Mouse (Mus musculus) embryonic facial prominence, embryonic 11.5 days (tissue): ENCODE measurements around the gene Syne4. TPM values are rescaled to one million over a fixed set of nuclear protein-coding genes. Genes with fewer than 3 reads are reported as not detected.

ENCODE experiments used
- ATAC-seq: fragments of 200-750 bp; cut with Nextera tagmentation; replicated peaks from 2 replicates; pipeline ENCODE4 v1.8.0; 2017; ENCODE audit warnings: low read depth; ENCODE audit not compliant: insufficient number of reproducible peaks, low FRiP score, low TSS enrichment
- DNase-seq: peaks from one replicate; pipeline ENCODE4 v3.0.0-alpha.2; 2015; ENCODE audit warnings: low spot score
- H3K27ac ChIP-seq: fragments of 300-500 bp; sonication (generic); replicated peaks from 2 replicates; pipeline ENCODE4 v1.5.1; 2014; ENCODE audit warnings: mild to moderate bottlenecking, low read depth, low read length, control low read depth
- H3K27me3 ChIP-seq: fragments of 300-500 bp; sonication (generic); 2 replicates; pipeline ENCODE4 v1.6.1; 2014; ENCODE audit warnings: mild to moderate bottlenecking, low read length, moderate library complexity, mixed read lengths; ENCODE audit not compliant: control insufficient read depth, insufficient read depth
- H3K36me3 ChIP-seq: fragments of 300-500 bp; sonication (generic); replicated peaks from 2 replicates; pipeline ENCODE4 v1.6.1; 2014; ENCODE audit warnings: low read depth, mild to moderate bottlenecking, low read length, moderate library complexity, mixed read lengths; ENCODE audit not compliant: control insufficient read depth, insufficient read depth
- H3K4me1 ChIP-seq: fragments of 300-500 bp; sonication (generic); 2 replicates; pipeline ENCODE4 v1.6.1; 2014; ENCODE audit warnings: low read length, mixed read lengths; ENCODE audit not compliant: control insufficient read depth, insufficient read depth
- H3K4me2 ChIP-seq: fragments of 300-500 bp; sonication (generic); 2 replicates; pipeline ENCODE4 v1.6.1; 2014; ENCODE audit warnings: low read depth, mild to moderate bottlenecking, control low read depth, low read length, moderate library complexity
- H3K4me3 ChIP-seq: fragments of 300-500 bp; sonication (generic); 2 replicates; pipeline ENCODE4 v1.5.1; 2014; ENCODE audit warnings: low read depth, low read length, control low read depth
- H3K9ac ChIP-seq: fragments of 300-500 bp; sonication (generic); replicated peaks from 2 replicates; pipeline ENCODE4 v1.6.1; 2014; ENCODE audit warnings: mild to moderate bottlenecking, control low read depth, low read length
- H3K9me3 ChIP-seq: fragments of 300-500 bp; sonication (generic); replicated peaks from 2 replicates; pipeline ENCODE4 v1.6.1; 2016; ENCODE audit warnings: mild to moderate bottlenecking, low read length, inconsistent platforms, mixed read lengths; ENCODE audit not compliant: control insufficient read depth
- WGBS: fragments of 180-500 bp; shearing (Covaris S2); extraction: QIAGEN DNeasy Blood & Tissue Kit; methylation state at CpG from one replicate; pipeline ENCODE4 v1.1.7; 2014; 5-methylcytosine and 5-hydroxymethylcytosine counted together
- polyA plus RNA-seq: library from polyadenylated mRNA; unstranded; fragments of >200 nt; fragmentation: Nextera tagmentation; extraction: Ambion mirVana; gene quantifications from 2 replicates; pipeline ENCODE4 v1.2.1, GENCODE M21; 2014

Syne4 gene
- polyA plus RNA-seq, 1 experiment from 2014 or later, result 34.5 TPM

DNA sequence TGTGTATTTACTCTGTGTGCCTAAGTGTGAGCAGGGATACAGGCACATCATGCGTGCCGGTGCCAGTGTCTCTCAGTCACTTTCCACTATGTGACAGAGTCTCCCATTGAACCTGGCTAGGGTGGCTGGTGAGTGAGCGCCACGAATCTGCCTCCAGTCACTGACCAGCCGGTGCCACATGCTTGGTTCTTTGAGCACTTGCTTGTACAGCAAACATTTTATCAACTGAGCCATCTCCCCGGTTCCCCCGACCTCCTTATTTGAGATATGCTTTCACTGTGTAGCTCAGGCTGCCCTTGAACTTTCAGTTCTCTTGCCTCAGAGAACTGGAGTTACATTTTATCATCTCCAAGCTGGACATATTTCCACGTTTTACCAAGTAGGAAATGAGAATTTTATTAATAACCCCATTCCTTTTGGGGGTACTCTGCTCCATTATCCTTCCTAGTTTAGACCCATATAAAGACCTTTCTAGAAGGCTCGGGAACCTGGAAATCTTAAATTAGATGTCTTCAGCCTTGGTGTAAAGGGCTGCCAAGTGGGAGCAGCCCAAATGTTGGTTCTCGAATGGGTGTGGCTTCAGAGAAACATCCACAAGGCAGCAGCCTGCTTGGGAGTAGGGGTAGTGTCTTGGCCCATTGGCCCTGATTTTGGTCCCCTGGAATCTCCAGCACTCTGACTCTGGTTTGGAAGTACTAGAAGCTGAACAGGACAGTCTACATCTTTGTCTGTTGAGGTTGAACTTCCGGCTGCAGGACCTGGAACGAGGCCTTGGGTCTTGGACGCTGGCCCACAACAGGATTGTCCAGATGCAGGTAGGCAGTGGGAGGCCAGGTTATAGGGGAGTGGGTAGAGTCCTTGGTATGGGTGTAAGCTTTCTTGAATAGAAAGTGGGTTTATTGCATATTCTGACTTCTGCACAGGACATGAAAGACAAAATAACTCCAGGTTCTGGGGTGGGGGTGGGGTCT is 1.2 kb downstream of the Syne4 start:
- Histone ChIP-seq H3K27me3 (no peaks in the 10 kb centered on the region), H3K9ac (no peak overlapping the region; the same call in 1 of the 2 replicates), H3K27ac (no peak overlapping the region), H3K36me3 (no peaks in the 10 kb centered on the region), H3K9me3 (no peaks in the 10 kb centered on the region), H3K4me2 (peak overlapping the region; percentile 54), H3K4me3 (peak overlapping the region; percentile 49), H3K4me1 (0 out of 2 replicates have a peak, but pooled peaks cover 2% of the 10 kb centered on the region)
- no peak for DNase-seq
- ATAC-seq, result no peak
- 70% methylated on average over 13 of the region's 13 CpGs for WGBS

DNA sequence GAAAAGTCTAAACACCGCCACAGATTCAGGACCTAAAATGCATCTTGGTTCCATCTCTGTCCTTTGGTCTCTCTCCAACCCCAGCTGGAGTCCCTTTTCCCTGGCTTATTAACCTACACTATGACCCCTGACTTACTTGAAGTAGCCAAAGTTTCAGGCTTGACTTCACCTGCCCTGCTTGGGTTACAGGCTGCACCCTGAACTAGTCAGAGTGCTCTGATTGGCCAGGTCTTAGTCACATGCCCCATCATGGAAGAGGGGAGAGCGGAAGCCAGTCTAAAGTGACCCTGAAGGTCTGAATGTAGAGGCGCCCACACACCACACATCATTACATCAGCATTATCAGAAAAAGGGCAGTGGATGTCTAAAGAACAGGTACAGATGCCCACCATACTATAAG is 3.5 kb downstream of the Syne4 start:
- WGBS, result 90% methylated on average over 3 of the region's 3 CpGs
- Histone ChIP-seq H3K9me3 (no peaks in the 10 kb centered on the region), H3K27ac (no peak overlapping the region), H3K27me3 (no peaks in the 10 kb centered on the region), H3K36me3 (no peaks in the 10 kb centered on the region), H3K9ac (no peak overlapping the region), H3K4me1 (0 out of 2 replicates have a peak, but pooled peaks cover 2% of the 10 kb centered on the region), H3K4me2 (no peak overlapping the region), H3K4me3 (no peak overlapping the region)
- ATAC-seq (no peak), DNase-seq (no peak)

DNA sequence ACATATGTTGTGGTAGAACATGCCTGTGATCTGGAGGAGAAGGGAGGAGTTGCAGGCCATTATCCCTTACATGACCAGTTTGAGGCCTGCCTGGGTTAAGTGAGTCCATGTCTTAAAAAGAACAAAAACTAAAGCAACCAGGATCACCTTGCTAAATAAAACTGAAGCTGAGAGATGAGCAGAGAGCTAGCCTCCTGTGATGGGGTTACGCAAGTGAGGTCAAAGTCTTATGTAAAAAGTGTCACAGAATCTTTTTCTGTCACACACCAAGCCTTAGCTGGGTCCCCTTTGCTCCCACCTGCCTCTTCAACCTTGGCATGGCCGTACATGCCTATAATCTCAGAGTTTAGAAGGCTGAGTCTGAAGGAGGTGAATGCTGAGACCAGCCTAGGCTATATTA is 6.3 kb downstream of the Syne4 start:
- WGBS, result 72% methylated on average over 2 of the region's 2 CpGs
- DNase-seq (no peak), ATAC-seq (no peak)

DNA sequence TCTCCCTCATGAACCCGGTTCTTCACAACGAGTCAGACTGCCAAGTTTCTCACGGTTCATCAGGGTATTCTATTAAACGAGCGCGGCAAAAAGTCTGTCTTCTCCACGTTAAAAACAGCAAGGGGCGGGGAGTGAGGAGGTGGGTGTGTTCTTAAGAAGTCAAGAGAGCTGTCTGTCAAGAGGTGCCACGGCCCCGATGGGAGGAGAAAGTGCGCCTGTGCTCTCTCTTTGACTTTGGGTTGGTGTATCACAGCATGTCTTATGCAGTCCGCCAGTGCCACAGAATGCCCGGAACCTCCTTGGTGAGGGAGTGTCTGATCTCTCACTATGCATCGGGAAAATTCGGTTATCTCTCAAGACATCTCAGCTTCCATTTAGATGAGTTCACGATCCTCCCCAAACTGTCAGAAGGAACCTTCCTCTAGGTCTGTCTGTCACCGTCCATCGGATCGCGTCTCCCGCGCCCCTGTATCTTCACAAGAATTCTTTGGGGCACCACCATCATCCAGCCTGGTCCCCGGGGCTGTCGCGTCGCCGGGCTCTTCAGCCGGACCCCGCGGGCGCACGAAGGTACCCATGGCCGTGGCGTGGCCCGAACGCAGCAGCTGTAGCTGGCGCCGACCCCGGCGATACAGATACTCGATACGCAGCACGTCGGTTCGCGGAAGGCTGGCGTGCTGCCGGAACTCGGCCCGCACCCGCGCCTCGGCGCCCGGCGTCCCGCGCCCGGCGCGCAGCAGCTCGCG is 7.1 kb downstream of the Syne4 start, which contains the start of gene E130208F15Rik:
Gene E130208F15Rik (plus strand): TSS at position 202 of the 746 bp plus-strand sequence.
- Histone ChIP-seq H3K4me2 (peak within 1 kb of the TSS; percentile 83), H3K27ac (peak within 1 kb of the TSS; percentile 80; the same call in 1 of the 2 replicates), H3K4me1 (no peaks in the 10 kb centered on the region), H3K27me3 (no peaks in the 10 kb centered on the region), H3K36me3 (no peaks in the 10 kb centered on the region), H3K9ac (peak within 1 kb of the TSS; percentile 87), H3K4me3 (peak within 1 kb of the TSS; percentile 87), H3K9me3 (no peaks in the 10 kb centered on the region)
- DNase-seq (peak; percentile 76), ATAC-seq (peak; percentile 76)
- under 1% methylated on average over 63 of the region's 63 CpGs for WGBS

More for the DNA sequence above, 6.3 kb downstream of the Syne4 start:
- Histone ChIP-seq H3K4me3 (no peak overlapping the region; the same call in 1 of the 2 replicates), H3K36me3 (no peaks in the 10 kb centered on the region), H3K27me3 (no peaks in the 10 kb centered on the region), H3K4me1 (no peaks in the 10 kb centered on the region), H3K9me3 (no peaks in the 10 kb centered on the region), H3K4me2 (peak overlapping the region; percentile 83), H3K9ac (peak overlapping the region; percentile 5; the same call in 1 of the 2 replicates), H3K27ac (no peak overlapping the region)

DNA sequence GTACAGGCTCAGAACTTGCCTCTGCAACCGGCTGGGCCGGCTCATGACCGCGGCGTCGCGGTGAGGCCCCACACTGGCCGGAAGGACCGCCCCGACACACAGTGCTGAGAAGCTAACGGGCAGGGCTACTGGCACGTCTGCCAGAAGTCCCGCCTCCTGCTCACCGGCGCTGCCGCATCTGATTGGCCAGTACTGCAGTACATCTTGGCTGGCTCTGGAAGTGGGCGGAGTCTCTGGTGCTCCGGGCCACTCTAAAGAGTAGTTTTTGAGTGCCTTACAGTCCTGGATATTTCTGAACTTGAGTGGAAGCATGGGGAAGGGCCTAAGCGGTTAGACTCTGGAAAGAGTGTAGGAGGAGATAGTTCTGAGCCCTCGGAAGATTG is 7.7 kb downstream of the Syne4 start:
- Histone ChIP-seq H3K27ac (peak overlapping the region; percentile 80; the same call in 1 of the 2 replicates), H3K27me3 (no peaks in the 10 kb centered on the region), H3K4me1 (no peaks in the 10 kb centered on the region), H3K36me3 (no peaks in the 10 kb centered on the region), H3K4me2 (peak overlapping the region; percentile 83), H3K4me3 (peak overlapping the region; percentile 87), H3K9ac (peak overlapping the region; percentile 87), H3K9me3 (no peaks in the 10 kb centered on the region)
- 0% methylated on average over 20 of the region's 20 CpGs for WGBS
- DNase-seq, result peak; percentile 97
- peak; percentile 98 for ATAC-seq

DNA sequence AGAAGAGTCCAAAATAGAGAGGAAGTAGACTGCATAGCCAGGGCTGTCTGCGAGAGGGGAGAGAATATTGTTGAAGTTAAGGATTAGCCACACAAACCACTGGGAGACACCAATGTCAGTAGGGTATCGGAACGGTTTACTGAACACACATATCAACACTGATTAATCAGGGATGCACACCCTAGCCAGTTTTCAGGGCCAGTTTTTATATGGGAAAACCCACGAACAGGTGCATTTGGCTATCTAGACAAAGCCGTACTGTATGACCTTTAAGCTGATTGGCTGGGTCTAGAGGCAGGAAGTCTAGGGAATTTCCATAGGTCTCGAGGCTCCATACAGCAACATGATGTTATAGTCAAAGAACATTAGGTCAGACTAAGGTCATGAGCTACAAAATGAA is 8.3 kb downstream of the Syne4 start:
- peak overlapping the region; percentile 83 for H3K4me2 ChIP-seq
- H3K9ac ChIP-seq, result peak overlapping the region; percentile 87
- 0 out of 2 replicates have a peak overlapping the region, but pooled peaks have one; percentile 9 for H3K27ac ChIP-seq

DNA sequence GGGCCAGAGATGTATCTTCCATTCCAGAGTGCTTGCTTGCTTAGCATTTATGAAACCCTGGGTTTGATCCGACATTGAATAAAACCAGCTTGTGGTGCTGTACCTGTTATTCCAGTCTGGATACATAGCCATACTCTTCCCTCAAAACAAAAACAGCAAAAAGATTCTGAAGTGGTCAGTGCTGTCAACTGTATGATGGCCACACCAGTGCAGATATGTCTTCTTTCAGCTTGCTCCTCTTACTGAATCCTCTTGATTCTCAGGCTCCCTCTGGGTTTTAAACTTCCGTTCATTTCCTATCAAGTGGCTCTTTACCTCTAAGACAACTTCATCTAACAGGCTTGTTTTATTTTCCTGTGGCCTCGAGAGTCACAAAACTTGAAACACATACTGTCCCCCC is 9.2 kb downstream of the Syne4 start, which contains the start of gene Sdhaf1:
Gene Sdhaf1 (minus strand): TSS at position 101 of the 400 bp plus-strand sequence.
- ATAC-seq (no peak), DNase-seq (no peak)
- Histone ChIP-seq H3K4me1 (no peaks in the 10 kb centered on the region), H3K27ac (0 out of 2 replicates have a peak within 1 kb of the TSS, but pooled peaks have one; percentile 9), H3K36me3 (no peaks in the 10 kb centered on the region), H3K9ac (peak within 1 kb of the TSS; percentile 87), H3K9me3 (no peaks in the 10 kb centered on the region), H3K4me3 (peak within 1 kb of the TSS; percentile 87), H3K27me3 (no peaks in the 10 kb centered on the region), H3K4me2 (peak within 1 kb of the TSS; percentile 83)
- WGBS, result 74% methylated on average over 3 of the region's 3 CpGs

More for the DNA sequence above, 8.3 kb downstream of the Syne4 start:
- Histone ChIP-seq H3K9me3 (no peaks in the 10 kb centered on the region), H3K4me1 (no peaks in the 10 kb centered on the region), H3K4me3 (peak overlapping the region; percentile 87), H3K36me3 (no peaks in the 10 kb centered on the region), H3K27me3 (no peaks in the 10 kb centered on the region)
- no peak for DNase-seq
- no peak for ATAC-seq
- 33% methylated on average over 6 of the region's 6 CpGs for WGBS
